Mouse (Mus musculus) CH12.LX (cell line): ENCODE results near the gene 9130019O22Rik. TPM values are rescaled to one million over a fixed set of nuclear protein-coding genes. Genes with fewer than 3 reads are reported as not detected.

Source experiments
- DNase-seq: peaks from one replicate; pipeline ENCODE4 v3.0.0-alpha.2; 2013; ENCODE audit errors: extremely low read depth
- H3K27ac ChIP-seq: 2 replicates; pipeline ENCODE4 v1.5.1; 2012; ENCODE audit warnings: low read depth, mild to moderate bottlenecking, control low read depth, moderate library complexity; ENCODE audit not compliant: insufficient read depth
- H3K27me3 ChIP-seq: replicated peaks from 2 replicates; pipeline ENCODE3; 2012; ENCODE audit warnings: inconsistent platforms
- H3K36me3 ChIP-seq, 2 experiments: replicated peaks in 1 of 2; 2 replicates each; pipeline versions ENCODE3 to v1.6.1; 2012; ENCODE audit warnings: inconsistent platforms in 1 of 2, low read length in 1 of 2, mild to moderate bottlenecking in 1 of 2, mixed read lengths in 1 of 2, moderate library complexity in 1 of 2; ENCODE audit not compliant: control insufficient read depth in 1 of 2, insufficient read depth in 1 of 2
- H3K4me1 ChIP-seq, 2 experiments: 2 replicates each; pipeline ENCODE4 v1.6.1; 2012; ENCODE audit warnings: inconsistent platforms in 1 of 2, moderate library complexity in 1 of 2; ENCODE audit not compliant: insufficient read depth in 2 of 2, control insufficient read depth in 1 of 2
- H3K4me2 ChIP-seq: 2 replicates; pipeline ENCODE4 v1.6.1; 2012; ENCODE audit warnings: low read depth, mild to moderate bottlenecking, control low read depth; ENCODE audit not compliant: poor library complexity, insufficient read depth, severe bottlenecking
- H3K4me3 ChIP-seq, 3 experiments: fragments of 150-350 bp in 1 of 3; sonication (generic) in 1 of 3; replicated peaks in 1 of 3; 2 replicates each; pipeline versions ENCODE3 to v1.5.1; 2011 to 2012; ENCODE audit warnings: low read depth in 2 of 3, low read length in 2 of 3, mild to moderate bottlenecking in 2 of 3, moderate library complexity in 2 of 3, control low read depth in 1 of 3, improper control_type of control experiment in 1 of 3, inconsistent platforms in 1 of 3, mixed read lengths in 1 of 3; ENCODE audit not compliant: poor library complexity in 1 of 3
- H3K79me2 ChIP-seq: replicated peaks from 2 replicates; pipeline ENCODE4 v1.6.1; 2012; ENCODE audit warnings: mild to moderate bottlenecking, moderate library complexity; ENCODE audit not compliant: control insufficient read depth, poor library complexity, insufficient read depth, severe bottlenecking; ENCODE audit errors: extremely low read depth
- H3K9ac ChIP-seq: 2 replicates; pipeline ENCODE4 v1.6.1; 2012; ENCODE audit warnings: low read depth, mild to moderate bottlenecking, control low read depth, moderate library complexity; ENCODE audit not compliant: insufficient read depth
- H3K9me3 ChIP-seq: replicated peaks from 2 replicates; pipeline ENCODE3; 2012; ENCODE audit warnings: low read length, inconsistent platforms, mixed read lengths
- BHLHE40 ChIP-seq: IDR thresholded peaks from 2 replicates; pipeline ENCODE4 v1.6.1; 2011; ENCODE audit warnings: mild to moderate bottlenecking, low read depth, low read length, improper control_type of control experiment
- CHD1 ChIP-seq: IDR thresholded peaks from 2 replicates; pipeline ENCODE4 v1.6.1; 2012; ENCODE audit warnings: low read depth, low read length, improper control_type of control experiment, inconsistent platforms
- CTCF ChIP-seq, 2 experiments: IDR thresholded peaks in 1 of 2; conservative IDR thresholded peaks in 1 of 2; 2 replicates each; pipeline ENCODE4 v1.5.1; 2011 to 2012; ENCODE audit warnings: low read depth in 2 of 2, low read length in 2 of 2, improper control_type of control experiment in 1 of 2, inconsistent platforms in 1 of 2, mild to moderate bottlenecking in 1 of 2, moderate library complexity in 1 of 2
- E2F4 ChIP-seq: IDR thresholded peaks from 2 replicates; pipeline ENCODE4 v1.6.1; 2011; ENCODE audit warnings: low read depth, low read length, improper control_type of control experiment; ENCODE audit not compliant: insufficient replicate concordance
- ELF1 ChIP-seq: IDR thresholded peaks from 2 replicates; pipeline ENCODE4 v1.6.1; 2014; ENCODE audit warnings: low read depth, mild to moderate bottlenecking, inconsistent platforms, low read length, improper control_type of control experiment
- EP300 ChIP-seq: IDR thresholded peaks from 2 replicates; pipeline ENCODE4 v1.6.1; 2011; ENCODE audit warnings: low read length, improper control_type of control experiment
- GABPA ChIP-seq: IDR thresholded peaks from 2 replicates; pipeline ENCODE4 v1.6.1; 2012; ENCODE audit warnings: low read depth, low read length, improper control_type of control experiment, inconsistent platforms; ENCODE audit not compliant: insufficient replicate concordance
- HCFC1 ChIP-seq: IDR thresholded peaks from 2 replicates; pipeline ENCODE4 v1.6.1; 2012; ENCODE audit warnings: low read depth, mild to moderate bottlenecking, inconsistent platforms, low read length, improper control_type of control experiment
- IRF4 ChIP-seq: IDR thresholded peaks from 2 replicates; pipeline ENCODE4 v1.6.1; 2014; ENCODE audit warnings: low read depth, mild to moderate bottlenecking, inconsistent platforms, low read length, improper control_type of control experiment
- JUN ChIP-seq: IDR thresholded peaks from 2 replicates; pipeline ENCODE4 v1.6.1; 2011; ENCODE audit warnings: low read depth, mild to moderate bottlenecking, low read length, improper control_type of control experiment, moderate library complexity; ENCODE audit not compliant: insufficient read depth
- KAT2A ChIP-seq: IDR thresholded peaks from 2 replicates; pipeline ENCODE4 v1.6.1; 2012; ENCODE audit warnings: low read length, improper control_type of control experiment, inconsistent platforms; ENCODE audit not compliant: insufficient replicate concordance
- MAFK ChIP-seq: IDR thresholded peaks from 2 replicates; pipeline ENCODE4 v1.6.1; 2011; ENCODE audit warnings: low read length, improper control_type of control experiment; ENCODE audit not compliant: insufficient replicate concordance
- MAX ChIP-seq: IDR thresholded peaks from 2 replicates; pipeline ENCODE4 v1.6.1; 2011; ENCODE audit warnings: low read length, improper control_type of control experiment
- MEF2A ChIP-seq: IDR thresholded peaks from 2 replicates; pipeline ENCODE4 v1.6.1; 2014; ENCODE audit warnings: low read depth, mild to moderate bottlenecking, inconsistent platforms, low read length, improper control_type of control experiment, borderline replicate concordance
- NELFE ChIP-seq: IDR thresholded peaks from 2 replicates; pipeline ENCODE4 v1.6.1; 2011; ENCODE audit warnings: low read depth, low read length, improper control_type of control experiment
- PAX5 ChIP-seq: IDR thresholded peaks from 2 replicates; pipeline ENCODE4 v1.6.1; 2012; ENCODE audit warnings: low read length, inconsistent platforms, mixed read lengths
- POLR2AphosphoS2 ChIP-seq: IDR thresholded peaks from 2 replicates; pipeline ENCODE4 v1.6.1; 2011; ENCODE audit warnings: low read depth, low read length, improper control_type of control experiment
- RAD21 ChIP-seq: IDR thresholded peaks from 2 replicates; pipeline ENCODE4 v1.6.1; 2011; ENCODE audit warnings: low read depth, mild to moderate bottlenecking, low read length, improper control_type of control experiment, moderate library complexity
- RCOR1 ChIP-seq: conservative IDR thresholded peaks from 2 replicates; pipeline ENCODE4 v1.6.1; 2012; ENCODE audit warnings: low read depth, mild to moderate bottlenecking, inconsistent platforms, low read length, improper control_type of control experiment
- SMC3 ChIP-seq: IDR thresholded peaks from 2 replicates; pipeline ENCODE4 v1.6.1; 2011; ENCODE audit warnings: low read depth, low read length, improper control_type of control experiment
- TBP ChIP-seq: conservative IDR thresholded peaks from 2 replicates; pipeline ENCODE4 v1.6.1; 2011; ENCODE audit warnings: low read depth, low read length, improper control_type of control experiment
- UBTF ChIP-seq: IDR thresholded peaks from 2 replicates; pipeline ENCODE4 v1.6.1; 2012; ENCODE audit warnings: low read depth, mild to moderate bottlenecking, inconsistent platforms, low read length, improper control_type of control experiment, moderate library complexity
- USF1 ChIP-seq: IDR thresholded peaks from 2 replicates; pipeline ENCODE4 v1.6.1; 2014; ENCODE audit warnings: low read depth, mild to moderate bottlenecking, inconsistent platforms, low read length, improper control_type of control experiment
- USF2 ChIP-seq: conservative IDR thresholded peaks from 2 replicates; pipeline ENCODE4 v1.6.1; 2011; ENCODE audit warnings: low read depth, low read length, improper control_type of control experiment
- ZC3H11A ChIP-seq: IDR thresholded peaks from 2 replicates; pipeline ENCODE4 v1.6.1; 2012; ENCODE audit warnings: low read depth, mild to moderate bottlenecking, inconsistent platforms, low read length, improper control_type of control experiment
- ZKSCAN1 ChIP-seq: IDR thresholded peaks from 2 replicates; pipeline ENCODE4 v1.6.1; 2012; ENCODE audit warnings: low read depth, inconsistent platforms, low read length, improper control_type of control experiment, borderline replicate concordance
- dilution Hi-C: fragments of 300-500 bp; cut with MboI; formaldehyde crosslinking; loops from 2 replicates; pipeline ENCODE4 v1.14.3; 2020; ENCODE audit warnings: low sequenced_read_pairs; ENCODE audit not compliant: extremely low pct_unique_long_range_greater_than_20kb, extremely low pct_ligation_motif_present
- in situ Hi-C: fragments of 300-500 bp; cut with MboI; formaldehyde crosslinking; loops from 3 replicates; pipeline ENCODE4 v1.14.3; 2019; ENCODE audit warnings: low sequenced_read_pairs, low pct_ligation_motif_present, low pct_unique_long_range_greater_than_20kb, mixed read lengths
- polyA plus RNA-seq: library from polyadenylated mRNA; unstranded; fragments of >175 nt; gene quantifications from 2 replicates; pipeline ENCODE4 v1.2.1, GENCODE M21; 2012; ENCODE audit warnings: low read depth; ENCODE audit not compliant: insufficient read length
- total RNA-seq, 2 experiments: library from RNA; depleted of rRNA; stranded (reverse); fragments of 300-350 nt in 1 of 2; fragments of >200 nt in 1 of 2; gene quantifications; 2 replicates each; pipeline ENCODE4 v1.2.3; 2012 to 2014

The 9130019O22Rik gene
- total and polyA plus RNA-seq, 3 experiments: 3.3 to 4.2 (median 4.0) TPM

- Histone ChIP-seq H3K79me2 (no peaks in the 10 kb centered on the region), H3K9me3 (peaks cover 5% of the 10 kb centered on the region), H3K4me2 (no peak overlapping the region), H3K4me3 (no peak overlapping the region), H3K36me3 (no peaks in the 10 kb centered on the region), H3K27me3 (peaks cover 16% of the 10 kb centered on the region), H3K9ac (no peak overlapping the region), H3K27ac (no peak overlapping the region), H3K4me1 (no peaks in the 10 kb centered on the region)
- in situ Hi-C loops: loop anchor here (25.0 kb wide), 1 partner anchor 404 kb away; the partner anchor contains the start of gene Orai3
- no peak for DNase-seq
- no peak for TF ChIP-seq POLR2AphosphoS2
- TF ChIP-seq NELFE: no peak
- TF ChIP-seq USF2: no peak
- no peak for TF ChIP-seq PAX5
- TF ChIP-seq RCOR1: no peak
- no peak for TF ChIP-seq RAD21
- TF ChIP-seq CTCF (conservative IDR thresholded peaks at IDR 0.05 in 1 of 2, IDR thresholded peaks at IDR 0.05 in 1 of 2; ENCODE audit: low read depth in 2 of 2, low read length in 2 of 2): no peak
- TF ChIP-seq ZKSCAN1: no peak
- no peak for TF ChIP-seq BHLHE40
- TF ChIP-seq TBP: no peak
- no peak for TF ChIP-seq SMC3
- TF ChIP-seq E2F4: no peak
- TF ChIP-seq USF1: no peak
- no peak for TF ChIP-seq JUN
- no peak for TF ChIP-seq CHD1
- no peak for TF ChIP-seq ZC3H11A
- TF ChIP-seq MEF2A: no peak
- TF ChIP-seq ELF1: no peak
- dilution Hi-C loops: no loop called here
Observed at GRCm38 (mm10) chr7:127357871-127358270, 29.1 kb downstream of the 9130019O22Rik start.

DNA sequence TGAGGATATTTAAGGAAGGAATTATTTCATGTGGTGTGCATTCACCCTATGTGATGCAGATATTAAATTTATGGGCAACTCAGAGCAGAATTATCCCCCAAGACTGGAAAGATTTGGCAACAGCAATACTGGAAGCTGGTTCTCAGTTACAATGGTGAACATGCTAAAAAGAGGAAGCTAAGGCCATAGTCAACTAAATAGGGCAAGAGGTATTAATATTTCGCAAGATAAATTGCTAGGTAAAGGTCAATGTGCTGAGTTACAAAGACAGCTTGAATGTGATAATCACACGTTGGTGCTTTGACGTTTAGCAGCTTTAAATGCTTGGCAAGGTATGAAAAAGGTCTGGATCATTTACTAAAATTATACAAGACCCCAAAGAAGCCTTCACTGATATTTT is 31.2 kb downstream of the 9130019O22Rik start:
- Histone ChIP-seq H3K36me3 (no peaks in the 10 kb centered on the region), H3K27me3 (peaks cover 14% of the 10 kb centered on the region), H3K4me3 (no peak overlapping the region), H3K4me2 (no peak overlapping the region), H3K4me1 (no peaks in the 10 kb centered on the region), H3K27ac (no peak overlapping the region), H3K79me2 (no peaks in the 10 kb centered on the region), H3K9me3 (peaks cover 5% of the 10 kb centered on the region), H3K9ac (no peak overlapping the region)
- dilution Hi-C loops (no loop called here), in situ Hi-C loops (loop anchor here (25.0 kb wide), 1 partner anchor 407 kb away; the partner anchor contains the start of gene Orai3)
- no peak for TF ChIP-seq USF2
- no peak for TF ChIP-seq KAT2A
- no peak for TF ChIP-seq MAFK
- no peak for TF ChIP-seq POLR2AphosphoS2
- no peak for TF ChIP-seq UBTF
- no peak for TF ChIP-seq HCFC1
- TF ChIP-seq JUN: no peak
- no peak for TF ChIP-seq RAD21
- TF ChIP-seq MEF2A: no peak
- no peak for TF ChIP-seq GABPA
- TF ChIP-seq CTCF (conservative IDR thresholded peaks at IDR 0.05 in 1 of 2, IDR thresholded peaks at IDR 0.05 in 1 of 2; ENCODE audit: low read depth in 2 of 2, low read length in 2 of 2): no peak
- TF ChIP-seq MAX: no peak
- TF ChIP-seq E2F4: no peak
- TF ChIP-seq EP300: no peak
- no peak for TF ChIP-seq RCOR1
- no peak for TF ChIP-seq USF1
- TF ChIP-seq IRF4: no peak
- no peak for DNase-seq
